Mouse (Mus musculus) liver, adult 2 months (tissue): ENCODE results near the gene Calcoco1. TPM values are rescaled to one million over a fixed set of nuclear protein-coding genes. Genes with fewer than 3 reads are reported as not detected.

ENCODE experiments used
- DNase-seq: peaks from one replicate; pipeline ENCODE4 v3.0.0-alpha.2; 2011; ENCODE audit warnings: low read depth, low spot score; ENCODE audit errors: extremely low read depth
- H3K27ac ChIP-seq: fragments of 200-500 bp; replicated peaks from 2 replicates; pipeline ENCODE4 v1.5.1; 2012; ENCODE audit warnings: low read depth, mild to moderate bottlenecking, control low read depth, inconsistent platforms, low read length; ENCODE audit not compliant: insufficient read depth
- H3K27me3 ChIP-seq: fragments of 200-500 bp; 2 replicates; pipeline ENCODE4 v1.6.1; 2012; ENCODE audit warnings: mild to moderate bottlenecking, moderate library complexity, low read length, inconsistent platforms; ENCODE audit not compliant: control insufficient read depth, insufficient read depth
- H3K36me3 ChIP-seq: fragments of 200-500 bp; 2 replicates; pipeline ENCODE4 v1.6.1; 2012; ENCODE audit warnings: low read length, inconsistent platforms; ENCODE audit not compliant: control insufficient read depth, insufficient read depth
- H3K4me1 ChIP-seq: fragments of 200-500 bp; 2 replicates; pipeline ENCODE4 v1.6.1; 2011; ENCODE audit warnings: low read length; ENCODE audit not compliant: control insufficient read depth, insufficient read depth
- H3K4me3 ChIP-seq: fragments of 200-500 bp; 2 replicates; pipeline ENCODE4 v1.5.1; 2011; ENCODE audit warnings: low read depth, mild to moderate bottlenecking, control low read depth, low read length, moderate library complexity; ENCODE audit not compliant: insufficient read depth
- H3K79me2 ChIP-seq: fragments of 200-500 bp; 2 replicates; pipeline ENCODE4 v1.6.1; 2012; ENCODE audit warnings: inconsistent platforms, mild to moderate bottlenecking, low read length, moderate library complexity; ENCODE audit not compliant: control insufficient read depth, insufficient read depth
- H3K9ac ChIP-seq: fragments of 200-500 bp; 2 replicates; pipeline ENCODE4 v1.6.1; 2012; ENCODE audit warnings: low read depth, mild to moderate bottlenecking, control low read depth, inconsistent platforms, low read length
- CTCF ChIP-seq: fragments of 200-500 bp; IDR thresholded peaks from 2 replicates; pipeline ENCODE4 v1.5.1; 2011; ENCODE audit warnings: low read depth, low read length, control low read depth
- POLR2A ChIP-seq: fragments of 200-500 bp; IDR thresholded peaks from 2 replicates; pipeline ENCODE4 v1.6.1; 2011; ENCODE audit warnings: low read length, control low read depth; ENCODE audit not compliant: insufficient read depth; ENCODE audit errors: extremely low read depth
- WGBS: fragments of 180-500 bp; shearing (Covaris S2); methylation state at CpG from one replicate; pipeline ENCODE4 v1.1.7; 2018; 5-methylcytosine and 5-hydroxymethylcytosine counted together
- polyA plus RNA-seq: library from polyadenylated mRNA; depleted of rRNA; stranded (reverse); fragments of >200 nt; gene quantifications from 2 replicates; pipeline ENCODE4 v1.2.3, GENCODE M21; 2012
- total RNA-seq: library from RNA; depleted of rRNA; stranded (reverse); fragments of >200 nt; gene quantifications from 2 replicates; pipeline ENCODE4 v1.2.3, GENCODE M21; 2014

Calcoco1 gene
- total and polyA plus RNA-seq, 2 experiments: 20.5 to 22.8 TPM

GRCm38 (mm10) chr15:102673548-102673947 is 48.4 kb downstream of the Calcoco1 start:
- TF ChIP-seq CTCF: no peak
- 0 out of 2 replicates have a peak, but pooled peaks have one; percentile 22 for TF ChIP-seq POLR2A
- 33% methylated on average over 10 of the region's 10 CpGs for WGBS
- H3K36me3 ChIP-seq: no peaks in the 10 kb centered on the region
- H3K79me2 ChIP-seq: peaks cover 9% of the 10 kb centered on the region; the same call in 1 of the 2 replicates
- DNase-seq: peak; percentile 62
- peak overlapping the region; percentile 47; the same call in 1 of the 2 replicates for H3K27ac ChIP-seq
- H3K4me1 ChIP-seq: peaks cover 3% of the 10 kb centered on the region; the same call in 1 of the 2 replicates
- H3K9ac ChIP-seq: no peak overlapping the region
- H3K27me3 ChIP-seq: no peaks in the 10 kb centered on the region
- no peak overlapping the region for H3K4me3 ChIP-seq

- peaks cover 3% of the 10 kb centered on the region; the same call in 1 of the 2 replicates for H3K4me1 ChIP-seq
- peaks cover under 1% of the 10 kb centered on the region; the same call in 1 of the 2 replicates for H3K36me3 ChIP-seq
- TF ChIP-seq POLR2A: no peak
- no peak for TF ChIP-seq CTCF
- peaks cover 9% of the 10 kb centered on the region; the same call in 1 of the 2 replicates for H3K79me2 ChIP-seq
- H3K27me3 ChIP-seq: no peaks in the 10 kb centered on the region
- H3K9ac ChIP-seq: peak within 1 kb of the TSS; percentile 74
- 21% methylated on average over 37 of the region's 37 CpGs for WGBS
- H3K27ac ChIP-seq: peak within 1 kb of the TSS; percentile 77
- H3K4me3 ChIP-seq: peak within 1 kb of the TSS; percentile 57
- DNase-seq: no peak
Measured at GRCm38 (mm10) chr15:102672215-102673071, 49.5 kb downstream of the Calcoco1 start, which contains the start of gene Atp5g2. TSS of gene Atp5g2 (minus strand) at chr15:102672352.

- TF ChIP-seq CTCF (no peak), POLR2A (peak; percentile 82)
- H3K9ac ChIP-seq: peak overlapping the region; percentile 74
- WGBS: 1% methylated on average over 34 of the region's 34 CpGs
- H3K36me3 ChIP-seq: peaks cover 3% of the 10 kb centered on the region; the same call in 1 of the 2 replicates
- H3K27me3 ChIP-seq: no peaks in the 10 kb centered on the region
- peaks cover 3% of the 10 kb centered on the region; the same call in 1 of the 2 replicates for H3K4me1 ChIP-seq
- peak overlapping the region; percentile 57 for H3K4me3 ChIP-seq
- peaks cover 9% of the 10 kb centered on the region; the same call in 1 of the 2 replicates for H3K79me2 ChIP-seq
- H3K27ac ChIP-seq: peak overlapping the region; percentile 77
- peak; percentile 69 for DNase-seq
Measured at GRCm38 (mm10) chr15:102671721-102672214, 50.2 kb downstream of the Calcoco1 start.

- under 1% methylated on average over 53 of the region's 53 CpGs for WGBS
- Histone ChIP-seq H3K4me3 (peak overlapping the region; percentile 91), H3K36me3 (peaks cover 9% of the 10 kb centered on the region), H3K27me3 (no peaks in the 10 kb centered on the region), H3K27ac (peak overlapping the region; percentile 97), H3K79me2 (peaks cover 9% of the 10 kb centered on the region; the same call in 1 of the 2 replicates), H3K9ac (peak overlapping the region; percentile 98), H3K4me1 (peaks cover 3% of the 10 kb centered on the region; the same call in 1 of the 2 replicates)
- DNase-seq: peak; percentile 95
- peak; percentile 83 for TF ChIP-seq POLR2A
- peak; percentile 100 for TF ChIP-seq CTCF
Measured at GRCm38 (mm10) chr15:102670767-102671575, 51.0 kb downstream of the Calcoco1 start.

GRCm38 (mm10) chr15:102670281-102670680 is 51.7 kb downstream of the Calcoco1 start:
- Histone ChIP-seq H3K36me3 (peaks cover 10% of the 10 kb centered on the region), H3K27me3 (no peaks in the 10 kb centered on the region), H3K79me2 (peaks cover 9% of the 10 kb centered on the region; the same call in 1 of the 2 replicates), H3K4me1 (peaks cover 3% of the 10 kb centered on the region; the same call in 1 of the 2 replicates), H3K9ac (peak overlapping the region; percentile 98), H3K4me3 (peak overlapping the region; percentile 91), H3K27ac (peak overlapping the region; percentile 97)
- DNase-seq: peak; percentile 56
- WGBS: 4% methylated on average over 6 of the region's 6 CpGs
- TF ChIP-seq CTCF: no peak
- no peak for TF ChIP-seq POLR2A
